Mouse (Mus musculus) layer of hippocampus, postnatal 14 days (tissue): ENCODE results near the gene Sh3gl1. TPM values are rescaled to one million over a fixed set of nuclear protein-coding genes. Genes with fewer than 3 reads are reported as not detected.
A peak's percentile ranks its signal among the peaks of the same experiment; 100 is the strongest.
"Not testable (repeated sequence)": the region's sequence is repeated elsewhere in the genome, so short reads cannot be mapped to it uniquely, and the experiment has no call there.

Source experiments
- DNase-seq, 2 experiments: peaks; one replicate each; pipeline ENCODE4 v3.0.0; 2021 to 2022; ENCODE audit warnings: low spot score in 2 of 2, mixed read lengths in 1 of 2
- long read RNA-seq, 2 experiments: library from polyadenylated mRNA; stranded (forward); transcript quantifications; one replicate each; pipeline ENCODE4 v2.0.0; 2021
- total RNA-seq, 2 experiments: library from RNA; stranded (reverse); gene quantifications; 2 replicates each; pipeline ENCODE4 v1.2.3; 2021

Sh3gl1 gene
- 10 to 100 TPM; 64.9 to 67.5 TPM for total RNA-seq
- long read RNA-seq, experiment 1, transcript Sh3gl1-201 (10 exons, 2,073 nt) = major isoform, 120 of 139 reads
- long read RNA-seq, experiment 1, partial matches to known transcripts = 1 of 139 reads
- long read RNA-seq, experiment 1, other reads (novel, unspliced or antisense) = 14 of 139 reads
- long read RNA-seq, experiment 2, transcript Sh3gl1-201 (10 exons, 2,073 nt) = major isoform, 148 of 175 reads
- long read RNA-seq, experiment 2, partial matches to known transcripts = 6 of 175 reads
- long read RNA-seq, experiment 2, other reads (novel, unspliced or antisense) = 17 of 175 reads

- peak; percentile 100 for DNase-seq
Measured at GRCm38 (mm10) chr17:56036176-56036900, at the start of gene Sh3gl1. Sh3gl1 (minus strand) TSS chr17:56036635.

DNA sequence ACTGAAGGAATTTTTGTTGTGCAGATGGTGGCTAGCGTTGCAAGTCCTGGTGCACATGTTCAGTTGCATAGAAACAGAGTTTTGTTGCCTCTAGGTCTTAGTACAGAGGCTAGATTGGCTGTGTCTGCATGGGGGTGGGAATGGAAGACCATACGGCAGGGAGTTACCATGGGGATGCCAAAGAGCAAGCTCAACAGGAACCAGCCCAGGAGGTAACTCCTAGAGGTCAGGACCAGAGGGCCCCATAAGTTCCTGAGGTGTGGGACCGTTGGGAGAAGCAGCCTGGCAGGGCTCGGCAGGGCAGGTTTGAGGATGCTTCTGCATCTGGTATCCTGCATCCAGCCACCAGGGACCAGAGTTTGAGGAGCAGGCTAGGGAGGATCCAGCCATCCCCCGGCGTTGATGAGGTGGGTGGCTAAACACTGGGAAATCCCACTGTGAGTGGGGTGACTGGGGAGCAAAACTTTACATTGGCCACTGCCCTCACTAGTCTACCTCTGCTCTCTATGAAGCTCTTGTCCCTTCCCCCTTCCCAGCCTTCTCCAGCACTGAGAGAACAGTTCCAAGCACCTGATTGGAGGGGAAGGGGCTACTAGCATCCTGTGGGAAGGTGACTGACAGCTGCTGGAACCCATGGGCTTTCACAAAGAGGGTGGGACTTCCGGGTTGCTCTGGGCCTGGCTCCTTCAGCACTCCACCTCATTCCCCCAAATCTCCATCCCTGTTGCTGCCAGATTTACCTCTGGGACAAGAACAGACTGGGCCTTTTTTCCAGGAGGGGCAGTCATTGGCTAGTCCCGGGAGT lies 44.5 kb upstream of the Sh3gl1 start:
- DNase-seq = peak; percentile 59 to 83

GRCm38 (mm10) chr17:56079921-56080320 lies 43.5 kb upstream of the Sh3gl1 start:
- peak in 1 of 2 experiments; percentile 25 for DNase-seq

DNA sequence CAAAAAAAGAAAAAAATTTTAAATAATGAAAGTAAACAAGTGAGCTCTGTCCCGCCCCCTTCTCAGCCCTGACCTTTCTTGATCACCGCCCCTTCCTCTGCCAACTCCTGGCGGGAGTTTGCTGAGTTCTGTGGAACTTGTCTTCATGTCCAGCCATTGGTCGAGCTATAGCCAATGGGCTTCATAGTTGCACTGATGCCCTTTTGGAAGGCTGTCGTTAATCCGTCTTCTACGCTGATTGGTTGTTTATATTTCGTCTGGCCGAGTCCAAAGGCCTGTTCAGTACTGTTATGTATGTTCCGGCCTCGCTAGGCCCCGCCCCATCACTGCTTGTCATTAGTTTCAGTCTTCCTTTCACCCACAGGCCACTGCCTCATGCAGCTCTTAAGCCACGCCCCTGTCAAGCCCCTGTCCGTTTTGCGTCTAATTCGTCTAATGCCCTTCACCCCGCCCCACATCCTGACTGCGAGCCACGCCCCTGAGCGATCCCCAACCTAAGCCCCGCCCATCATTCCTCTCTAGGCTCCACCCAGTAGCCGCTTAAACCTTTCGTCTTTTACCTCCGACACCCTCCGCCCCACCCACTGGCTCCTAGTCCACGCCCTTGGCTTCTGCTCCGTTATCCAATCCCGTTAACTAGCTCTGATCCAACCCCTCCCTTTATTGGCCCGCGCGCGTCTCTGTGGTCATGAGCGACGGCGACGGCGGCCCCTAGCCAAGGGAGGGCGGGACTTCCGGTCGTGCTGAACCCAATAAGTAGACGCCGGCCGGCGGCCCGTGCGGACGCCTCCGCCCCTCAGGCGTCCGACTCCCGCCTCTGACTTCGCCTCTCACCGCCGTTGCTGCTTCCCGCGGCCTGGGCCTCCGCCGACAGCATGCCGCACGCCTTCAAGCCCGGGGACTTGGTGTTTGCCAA lies 42.7 kb upstream of the Sh3gl1 start, which contains the start of gene Hdgfl2:
Hdgfl2 (plus strand) TSS at position 755 of the 916 bp plus-strand sequence.
- peak; percentile 99 to 100 for DNase-seq

DNA sequence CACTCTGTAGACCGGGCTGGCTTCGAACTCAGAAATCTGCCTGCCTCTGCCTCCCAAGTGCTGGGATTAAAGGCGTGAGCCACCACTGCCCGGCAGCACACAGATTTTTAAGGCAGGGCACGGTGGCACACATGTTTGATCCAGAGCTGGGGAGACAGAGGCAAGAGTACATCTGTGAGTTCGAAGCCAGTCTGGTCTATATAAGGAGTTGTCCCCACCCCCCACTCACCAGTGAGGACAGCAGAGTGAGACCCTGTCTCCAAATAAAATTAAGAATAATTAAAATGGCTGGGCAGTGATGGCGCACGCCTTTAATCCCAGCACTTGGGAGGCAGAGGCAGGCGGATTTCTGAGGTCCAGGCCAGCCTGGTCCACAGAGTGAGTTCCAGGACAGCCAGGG lies 41.9 kb upstream of the Sh3gl1 start:
- not testable (repeated sequence) for DNase-seq

GRCm38 (mm10) chr17:56077523-56077922 lies 41.1 kb upstream of the Sh3gl1 start:
- no peak for DNase-seq

DNA sequence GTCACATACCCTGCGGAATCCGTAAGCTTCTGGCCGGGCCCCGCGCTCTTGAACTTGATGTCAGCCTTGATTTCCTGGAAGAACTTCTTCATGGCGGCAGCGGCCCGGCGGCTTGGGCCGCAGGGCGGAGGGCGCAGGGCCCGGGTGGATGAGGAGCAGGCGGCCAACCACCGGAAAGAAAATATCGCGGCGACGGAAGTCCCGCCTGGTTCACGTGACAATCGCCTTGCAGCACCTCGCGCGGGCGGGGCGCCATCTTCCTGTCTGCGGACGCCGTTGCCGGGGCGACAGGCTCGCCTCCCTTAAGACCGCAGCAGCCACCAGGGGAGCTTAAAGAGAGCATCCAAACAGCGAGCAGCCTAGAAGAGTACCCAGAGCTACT lies 38.4 kb upstream of the Sh3gl1 start, which contains the start of gene Ubxn6:
Ubxn6 (minus strand) TSS at position 202 of the 382 bp plus-strand sequence.
- peak; percentile 96 to 97 for DNase-seq

DNA sequence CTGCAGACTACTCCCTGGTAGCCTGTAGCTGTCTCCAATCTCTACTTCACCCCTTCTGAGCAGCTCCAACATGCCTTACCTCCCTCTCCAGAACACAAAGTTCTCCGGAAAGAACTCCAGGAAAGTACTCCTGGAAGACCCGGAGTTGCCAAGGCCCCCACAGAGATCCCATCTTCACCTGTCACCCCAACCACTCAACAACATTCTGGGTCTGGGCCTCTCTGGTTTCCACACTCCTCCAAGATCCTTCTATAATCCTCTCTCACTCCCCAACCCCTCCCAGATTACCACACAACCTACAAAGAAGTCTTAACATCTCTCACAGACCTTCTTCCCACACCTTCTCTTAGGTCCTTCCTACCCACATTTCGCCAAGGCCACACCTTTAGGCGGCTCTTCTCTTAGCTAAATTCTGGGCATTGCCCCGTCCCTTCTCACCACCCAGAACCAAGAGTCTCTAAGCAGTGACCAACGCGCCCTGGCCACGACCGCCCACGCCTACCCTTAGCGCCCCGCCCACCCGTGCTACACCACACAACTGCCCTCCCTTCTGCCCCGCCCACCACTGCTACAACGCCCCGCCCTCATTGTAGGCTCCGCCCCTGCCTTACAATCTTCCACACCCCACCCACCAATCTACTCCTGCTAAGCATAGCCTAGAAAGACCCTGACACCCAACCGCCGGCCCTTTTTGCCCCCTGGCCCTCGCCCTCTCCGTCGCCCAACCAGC lies 37.8 kb upstream of the Sh3gl1 start:
- peak in 1 of 2 experiments; percentile 68 for DNase-seq

GRCm38 (mm10) chr17:56072243-56072642 lies 35.8 kb upstream of the Sh3gl1 start:
- DNase-seq = no peak

DNA sequence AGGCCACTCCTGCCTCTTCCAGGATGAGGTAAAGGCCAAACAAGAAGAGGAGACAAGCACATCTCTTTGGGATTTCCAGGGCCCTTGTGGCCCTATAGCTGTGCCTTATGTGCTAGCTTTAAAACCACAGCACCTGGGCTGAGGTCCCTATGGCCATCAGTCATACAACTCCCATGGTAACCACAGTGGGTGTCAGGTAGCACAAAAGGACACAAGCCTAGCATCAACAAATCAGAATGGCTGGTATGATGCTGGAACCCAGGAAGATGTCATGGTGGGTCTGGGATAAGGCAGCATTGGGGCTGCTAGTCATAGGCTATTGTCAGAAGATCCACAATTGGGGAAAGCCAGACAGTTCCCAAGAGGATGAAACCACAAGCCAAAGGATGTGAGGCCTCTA lies 34.7 kb upstream of the Sh3gl1 start:
- DNase-seq = no peak

GRCm38 (mm10) chr17:56069066-56069465 lies 32.6 kb upstream of the Sh3gl1 start:
- DNase-seq = no peak

GRCm38 (mm10) chr17:56066451-56066850 lies 30.0 kb upstream of the Sh3gl1 start:
- no peak for DNase-seq

GRCm38 (mm10) chr17:56065715-56066114 lies 29.3 kb upstream of the Sh3gl1 start:
- not testable (repeated sequence) for DNase-seq

GRCm38 (mm10) chr17:56062081-56062480 lies 25.6 kb upstream of the Sh3gl1 start:
- no peak for DNase-seq

DNA sequence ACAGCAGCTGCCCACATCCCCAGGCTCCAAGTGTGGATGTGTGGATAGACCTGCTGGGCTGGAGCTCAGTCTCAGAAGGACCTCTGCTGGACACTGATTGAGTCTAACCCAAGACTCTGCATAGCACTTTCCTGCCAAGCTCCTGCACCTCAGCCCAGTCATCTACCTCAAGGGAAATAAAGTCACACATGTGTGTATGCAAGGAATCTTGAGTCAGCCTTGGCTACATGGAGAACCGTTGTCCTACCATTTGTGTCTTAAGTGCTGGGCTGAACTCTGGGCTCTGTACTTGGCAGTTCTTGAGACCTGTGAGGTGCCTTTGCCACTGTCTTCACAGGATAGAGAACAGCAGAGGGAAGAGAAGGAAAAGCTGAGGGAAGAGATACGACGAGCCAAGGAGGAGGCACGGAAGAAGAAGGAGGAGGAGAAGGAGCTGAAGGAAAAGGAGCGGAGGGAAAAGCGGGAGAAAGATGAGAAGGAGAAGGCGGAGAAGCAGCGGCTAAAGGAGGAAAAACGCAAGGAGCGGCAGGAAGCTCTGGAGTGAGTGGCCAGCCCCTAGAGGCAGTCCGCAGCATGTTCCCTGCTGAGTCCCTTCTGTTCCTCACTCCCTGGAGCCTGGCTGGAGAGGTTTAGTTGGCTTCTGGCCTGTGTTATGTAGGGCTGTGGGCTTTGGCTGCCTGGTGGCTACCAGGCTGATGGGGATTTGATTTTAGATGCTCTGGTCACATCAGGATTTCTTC lies 21.1 kb upstream of the Sh3gl1 start:
- no peak for DNase-seq

DNA sequence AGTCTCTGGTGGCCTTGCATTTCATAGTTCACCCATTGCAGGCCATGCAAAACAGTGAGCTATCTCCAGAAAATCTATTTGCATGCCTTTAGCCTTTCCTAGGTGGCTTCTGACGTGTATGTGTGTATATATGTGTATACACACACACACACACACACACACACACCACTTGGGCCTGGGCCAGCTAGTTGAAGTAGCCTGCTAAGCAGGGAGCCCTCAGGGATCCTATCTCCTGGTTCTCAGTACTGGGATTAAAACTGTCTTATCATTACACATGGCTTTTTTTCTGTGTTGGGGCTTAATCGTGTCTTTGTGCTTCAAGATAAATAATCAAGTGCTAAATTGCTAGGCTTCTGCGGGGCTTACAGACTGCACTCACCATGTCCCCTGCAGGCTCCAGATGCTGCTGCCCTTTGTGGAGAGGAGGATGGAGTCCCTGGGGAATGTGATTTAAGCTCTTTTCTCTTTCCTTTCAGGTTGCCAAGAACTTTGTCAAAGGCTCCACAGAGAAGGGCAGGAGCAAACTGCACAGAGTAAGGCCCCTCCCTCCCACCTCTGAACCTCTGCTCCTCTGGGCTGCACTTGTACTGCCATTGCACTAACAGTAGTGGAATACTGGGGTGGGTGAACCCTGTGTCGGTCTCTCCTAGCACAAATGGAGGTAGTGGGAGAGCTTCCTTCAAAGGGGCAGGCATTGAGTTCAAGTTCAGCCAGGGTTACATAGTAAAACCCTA lies 19.7 kb upstream of the Sh3gl1 start:
- DNase-seq = no peak

DNA sequence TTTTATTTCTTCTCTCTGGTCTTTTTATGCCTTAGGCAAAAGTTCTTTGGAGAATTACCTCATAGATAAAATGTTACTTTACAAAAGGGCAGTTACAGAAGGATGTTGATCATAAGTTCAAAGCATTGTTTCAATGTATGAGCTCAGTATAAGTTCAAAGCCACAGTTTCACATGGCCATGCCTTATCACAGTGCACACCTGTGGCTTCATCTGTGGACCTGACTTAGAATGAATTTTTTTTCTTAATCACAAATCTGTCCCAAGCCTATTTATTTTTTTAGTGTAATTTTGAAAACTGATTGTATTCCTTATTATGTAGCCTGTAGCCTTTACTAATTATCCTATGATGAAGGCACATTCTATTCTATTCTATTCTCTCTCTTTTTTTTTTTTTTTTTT lies 18.5 kb upstream of the Sh3gl1 start:
- DNase-seq = no peak

DNA sequence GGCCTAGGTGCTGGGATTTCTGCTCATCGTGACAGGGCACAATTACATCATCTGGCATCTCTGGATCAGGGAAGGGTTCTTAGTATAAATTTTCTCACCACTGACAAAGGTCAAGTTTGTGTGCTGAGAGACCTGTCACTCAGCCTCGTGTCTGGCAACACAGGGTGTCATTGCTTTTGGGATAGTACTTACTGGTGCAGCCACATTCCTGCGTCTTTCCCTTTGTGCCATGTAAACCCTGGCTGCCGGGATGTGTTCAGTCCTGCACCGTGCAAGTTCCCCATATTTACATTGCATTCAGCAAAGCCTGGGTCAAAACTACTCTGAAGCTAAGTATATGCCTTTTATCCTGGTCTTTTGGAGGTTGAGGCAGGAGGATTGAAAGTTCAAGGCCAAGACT lies 14.9 kb upstream of the Sh3gl1 start:
- DNase-seq = no peak

DNA sequence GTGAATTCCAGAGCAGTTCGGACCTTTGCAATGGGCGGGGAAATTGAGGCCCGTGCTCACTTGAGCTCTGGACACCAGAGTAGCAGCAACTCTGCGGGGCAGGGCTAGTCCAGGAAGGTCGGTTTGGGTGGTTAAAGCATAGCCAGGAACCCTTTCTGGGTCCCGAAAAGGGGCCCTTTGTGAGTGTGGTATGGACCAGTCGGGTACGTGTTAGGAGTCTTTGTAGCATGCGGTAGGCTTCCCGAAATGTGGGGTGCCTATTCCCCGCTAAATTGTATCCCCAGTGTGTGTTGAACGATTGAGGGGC lies 4.4 kb upstream of the Sh3gl1 start:
- DNase-seq = no peak
